Comparison of ENCODE assay signal across 11 mouse cellular contexts in the genomic region with DNA sequence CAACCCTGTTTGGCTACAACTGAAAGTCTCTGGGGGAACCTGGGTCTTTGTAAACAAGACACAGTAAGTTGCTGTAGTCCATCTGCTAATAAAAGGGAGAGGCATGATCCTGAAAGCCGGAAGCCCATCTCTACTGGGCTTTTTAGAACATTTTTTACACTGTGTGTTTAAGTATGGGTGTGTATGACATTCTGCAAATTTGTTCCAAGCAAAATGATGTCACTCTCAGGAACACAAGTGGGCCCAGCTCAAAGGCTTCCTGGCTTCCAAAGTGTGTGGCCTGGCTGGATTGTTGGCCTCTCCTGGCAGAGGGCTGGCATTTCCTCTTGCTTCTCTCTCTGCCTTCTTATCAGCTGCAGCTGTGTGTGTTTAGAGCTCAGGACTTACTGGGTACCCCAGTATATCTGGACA. TPM values are rescaled to one million over a fixed set of nuclear protein-coding genes. Genes with fewer than 3 reads are reported as not detected.
DNase-seq lines count a peak whose midpoint lies in the region; ATAC-seq and TF ChIP-seq lines count a peak whose summit lies in the region.
"Had no signal": no experiment of that assay in that cellular context is flagged by ENCODE, and none has a peak within 500 bp of the region (broad histone marks: within the 10 kb centered on the region; RNA-seq: fewer than 3 reads in every experiment).

No protein-coding gene starts in this region.

- peaks cover 70% of the 10 kb centered on the region for H3K4me1 ChIP-seq in heart, embryonic 13.5 days
- H3K4me1 ChIP-seq in liver, embryonic 15.5 days (replicated peaks) = peaks cover 56% of the 10 kb centered on the region
- peaks cover 20% of the 10 kb centered on the region for H3K4me1 ChIP-seq in stomach, embryonic 15.5 days
- H3K4me1 ChIP-seq in forebrain, embryonic 12.5 days = peaks cover 25% of the 10 kb centered on the region
- peaks cover 10% of the 10 kb centered on the region; the same call in 1 of the 2 replicates for H3K4me1 ChIP-seq in forebrain, embryonic 11.5 days (replicated peaks; ENCODE audit: control insufficient read depth, insufficient read depth, low read length)

- no peaks in the 10 kb centered on the region for H3K27me3 ChIP-seq in heart, embryonic 13.5 days (replicated peaks)
- H3K27me3 ChIP-seq in liver, embryonic 15.5 days = peaks cover 35% of the 10 kb centered on the region
- H3K27me3 ChIP-seq in stomach, embryonic 15.5 days (replicated peaks) = no peaks in the 10 kb centered on the region
- no peaks in the 10 kb centered on the region for H3K27me3 ChIP-seq in forebrain, embryonic 12.5 days
- no peaks in the 10 kb centered on the region for H3K27me3 ChIP-seq in forebrain, embryonic 11.5 days (ENCODE audit: control insufficient read depth, insufficient read depth, low read length)

- DNase-seq in layer of hippocampus, adult 2 months (ENCODE audit: low spot score in 2 of 2) = no peak
- no peak for DNase-seq in layer of hippocampus, postnatal 25 days (ENCODE audit: extremely low spot score in 1 of 2, low spot score in 1 of 2)
- DNase-seq in forebrain, embryonic 11.5 days (ENCODE audit: low spot score) = no peak
- DNase-seq: cerebellum, adult 11 months had no signal

- no peak for ATAC-seq in heart, embryonic 13.5 days (ENCODE audit: extremely low read depth, insufficient number of reproducible peaks, low FRiP score, low TSS enrichment)
- no peak for ATAC-seq in liver, embryonic 15.5 days (ENCODE audit: insufficient read depth)
- no peak for ATAC-seq in stomach, embryonic 15.5 days (ENCODE audit: insufficient read depth, low FRiP score, low read depth)
- no peak for ATAC-seq in erythroblast, adult 5-6 weeks (replicated peaks; ENCODE audit: low FRiP score, poor library complexity, severe bottlenecking)
- ATAC-seq in forebrain, embryonic 12.5 days (ENCODE audit: low FRiP score) = no peak
- ATAC-seq in forebrain, embryonic 11.5 days (replicated peaks; ENCODE audit: low FRiP score) = no peak

- peak overlapping the region; percentile 46; the same call in 1 of the 2 replicates for H3K27ac ChIP-seq in layer of hippocampus, adult 2 months
- H3K27ac ChIP-seq in heart, embryonic 13.5 days (replicated peaks) = peak overlapping the region; percentile 90
- peak overlapping the region; percentile 24; the same call in 1 of the 2 replicates for H3K27ac ChIP-seq in liver, embryonic 15.5 days (replicated peaks)
- peak overlapping the region; percentile 57 for H3K27ac ChIP-seq in stomach, embryonic 15.5 days
- H3K27ac ChIP-seq in forebrain, embryonic 12.5 days = no peak overlapping the region
- H3K27ac ChIP-seq in forebrain, embryonic 11.5 days (ENCODE audit: low read depth, low read length) = no peak overlapping the region

- H3K9ac ChIP-seq in heart, embryonic 13.5 days = peak overlapping the region; percentile 66
- no peak overlapping the region for H3K9ac ChIP-seq in liver, embryonic 15.5 days
- H3K9ac ChIP-seq in stomach, embryonic 15.5 days = no peak overlapping the region
- H3K9ac ChIP-seq in forebrain, embryonic 12.5 days = no peak overlapping the region
- H3K9ac ChIP-seq in forebrain, embryonic 11.5 days (ENCODE audit: low read length) = no peak overlapping the region

- no peak overlapping the region for H3K4me3 ChIP-seq in layer of hippocampus, adult 2 months
- no peak overlapping the region for H3K4me3 ChIP-seq in heart, embryonic 13.5 days
- H3K4me3 ChIP-seq in liver, embryonic 15.5 days (replicated peaks) = no peak overlapping the region
- H3K4me3 ChIP-seq in stomach, embryonic 15.5 days (replicated peaks) = no peak overlapping the region
- H3K4me3 ChIP-seq in forebrain, embryonic 12.5 days (replicated peaks) = no peak overlapping the region
- no peak overlapping the region for H3K4me3 ChIP-seq in forebrain, embryonic 11.5 days (ENCODE audit: low read depth, low read length)

- H3K36me3 ChIP-seq in heart, embryonic 13.5 days = peaks cover 21% of the 10 kb centered on the region
- no peaks in the 10 kb centered on the region for H3K36me3 ChIP-seq in liver, embryonic 15.5 days (replicated peaks)
- 0 out of 2 replicates have a peak, but pooled peaks cover 1% of the 10 kb centered on the region for H3K36me3 ChIP-seq in stomach, embryonic 15.5 days
- H3K36me3 ChIP-seq in forebrain, embryonic 12.5 days (replicated peaks) = peaks cover 16% of the 10 kb centered on the region
- no peaks in the 10 kb centered on the region for H3K36me3 ChIP-seq in forebrain, embryonic 11.5 days (ENCODE audit: control insufficient read depth, insufficient read depth, low read length)

- TF ChIP-seq CTCF in layer of hippocampus, adult 2 months (conservative IDR thresholded peaks at IDR 0.05) = no peak

- WGBS in heart, embryonic 13.5 days = 56% methylated on average over 1 of the region's 1 CpGs
- 60% methylated on average over 1 of the region's 1 CpGs for WGBS in liver, embryonic 15.5 days (ENCODE audit: insufficient replicate concordance)
- 52% methylated on average over 1 of the region's 1 CpGs for WGBS in stomach, embryonic 15.5 days
- WGBS in forebrain, embryonic 12.5 days = 94% methylated on average over 1 of the region's 1 CpGs
- WGBS in forebrain, embryonic 11.5 days = 92% methylated on average over 1 of the region's 1 CpGs

- no peaks in the 10 kb centered on the region for H3K9me3 ChIP-seq in heart, embryonic 13.5 days
- no peaks in the 10 kb centered on the region for H3K9me3 ChIP-seq in liver, embryonic 15.5 days (replicated peaks)
- H3K9me3 ChIP-seq in stomach, embryonic 15.5 days = no peaks in the 10 kb centered on the region
- H3K9me3 ChIP-seq in forebrain, embryonic 12.5 days = no peaks in the 10 kb centered on the region
- H3K9me3 ChIP-seq in forebrain, embryonic 11.5 days (ENCODE audit: control insufficient read depth, low read length) = no peaks in the 10 kb centered on the region
- H3K9me3 ChIP-seq: hindbrain, embryonic 13.5 days had no signal

- H3K4me2 ChIP-seq in heart, embryonic 13.5 days = peak overlapping the region; percentile 96; the same call in 1 of the 2 replicates
- peak overlapping the region; percentile 15; the same call in 1 of the 2 replicates for H3K4me2 ChIP-seq in liver, embryonic 15.5 days
- H3K4me2 ChIP-seq in stomach, embryonic 15.5 days = no peak overlapping the region; the same call in 1 of the 2 replicates
- H3K4me2 ChIP-seq in forebrain, embryonic 12.5 days = no peak overlapping the region
- no peak overlapping the region for H3K4me2 ChIP-seq in forebrain, embryonic 11.5 days (ENCODE audit: low read depth, low read length, severe bottlenecking)

RNA-seq across cellular contexts. Expression of a gene that starts 1.1 kb away (rescaled TPM):
- total RNA-seq in layer of hippocampus, adult 2 months (2021) = 10 to 100 TPM; 18.5 to 19.2 TPM
- 10 to 100 TPM; 15.7 to 18.8 TPM for total RNA-seq in layer of hippocampus, postnatal 25 days (2021)
- 33.4 and 33.8 TPM in 2 replicates for polyA plus RNA-seq in heart, embryonic 13.5 days (2015; fragmentation: Nextera tagmentation; extraction: Ambion mirVana)
- polyA plus RNA-seq in liver, embryonic 15.5 days (2015; fragmentation: Nextera tagmentation; extraction: Ambion mirVana) = 4.3 and 4.8 TPM in 2 replicates
- 27.8 and 33.3 TPM in 2 replicates for polyA plus RNA-seq in stomach, embryonic 15.5 days (2015; fragmentation: Nextera tagmentation; extraction: Ambion mirVana)
- 4.6 and 8.8 TPM in 2 replicates for total RNA-seq in erythroblast, adult 5-6 weeks (2015; ENCODE audit: low replicate concordance)
- 6.8 and 8.9 TPM in 2 replicates for total RNA-seq in erythroblast, adult 5-6 weeks (2017; ENCODE audit: low replicate concordance)
- 48.8 and 50.3 TPM in 2 replicates for polyA plus RNA-seq in forebrain, embryonic 12.5 days (2016; fragmentation: Nextera tagmentation; extraction: Ambion mirVana)
- 41.5 and 50.9 TPM in 2 replicates for polyA plus RNA-seq in forebrain, embryonic 11.5 days (2014; fragmentation: Nextera tagmentation; extraction: Ambion mirVana)

RNA-seq across cellular contexts. Expression of a gene that starts 15.2 kb away (rescaled TPM):
- 10 to 100 TPM; 17.8 to 23.7 TPM for total RNA-seq in layer of hippocampus, adult 2 months (2021)
- 10 to 100 TPM; 25.9 to 27.6 TPM for total RNA-seq in layer of hippocampus, postnatal 25 days (2021)
- 46.3 and 48.4 TPM in 2 replicates for polyA plus RNA-seq in heart, embryonic 13.5 days (2015; fragmentation: Nextera tagmentation; extraction: Ambion mirVana)
- 11.4 and 11.8 TPM in 2 replicates for polyA plus RNA-seq in liver, embryonic 15.5 days (2015; fragmentation: Nextera tagmentation; extraction: Ambion mirVana)
- polyA plus RNA-seq in stomach, embryonic 15.5 days (2015; fragmentation: Nextera tagmentation; extraction: Ambion mirVana) = 47.2 and 56.5 TPM in 2 replicates
- 2.1 and 2.5 TPM in 2 replicates for total RNA-seq in erythroblast, adult 5-6 weeks (2015; ENCODE audit: low replicate concordance)
- 0.85 and 1.5 TPM in 2 replicates for total RNA-seq in erythroblast, adult 5-6 weeks (2017; ENCODE audit: low replicate concordance)
- 52.2 and 52.3 TPM in 2 replicates for polyA plus RNA-seq in forebrain, embryonic 12.5 days (2016; fragmentation: Nextera tagmentation; extraction: Ambion mirVana)
- 50.7 and 56.7 TPM in 2 replicates for polyA plus RNA-seq in forebrain, embryonic 11.5 days (2014; fragmentation: Nextera tagmentation; extraction: Ambion mirVana)

RNA-seq across cellular contexts. Expression of a gene that starts 15.3 kb away (rescaled TPM):
- total RNA-seq in layer of hippocampus, adult 2 months (2021) = 1 to 10 TPM; 7.8 to 9.7 TPM
- total RNA-seq in layer of hippocampus, postnatal 25 days (2021) = 1 to 10 TPM; 5.8 to 8.0 TPM
- 1.1 and 1.3 TPM in 2 replicates for polyA plus RNA-seq in heart, embryonic 13.5 days (2015; fragmentation: Nextera tagmentation; extraction: Ambion mirVana)
- 0.12 and 0.20 TPM in 2 replicates for polyA plus RNA-seq in liver, embryonic 15.5 days (2015; fragmentation: Nextera tagmentation; extraction: Ambion mirVana)
- polyA plus RNA-seq in stomach, embryonic 15.5 days (2015; fragmentation: Nextera tagmentation; extraction: Ambion mirVana) = 0.85 and 0.95 TPM in 2 replicates
- total RNA-seq in erythroblast, adult 5-6 weeks (2015; ENCODE audit: low replicate concordance) = not detected in 2 replicates
- total RNA-seq in erythroblast, adult 5-6 weeks (2017; ENCODE audit: low replicate concordance) = not detected in 2 replicates
- 1.1 and 1.7 TPM in 2 replicates for polyA plus RNA-seq in forebrain, embryonic 12.5 days (2016; fragmentation: Nextera tagmentation; extraction: Ambion mirVana)
- polyA plus RNA-seq in forebrain, embryonic 11.5 days (2014; fragmentation: Nextera tagmentation; extraction: Ambion mirVana) = 0.65 and 0.98 TPM in 2 replicates
- total RNA-seq: ES-E14 had no signal

RNA-seq across cellular contexts. Expression of a gene that starts 24.8 kb away (rescaled TPM):
- 10 to 100 TPM; 17.9 to 22.7 TPM for total RNA-seq in layer of hippocampus, adult 2 months (2021)
- total RNA-seq in layer of hippocampus, postnatal 25 days (2021) = 10 to 100 TPM; 17.1 to 24.3 TPM
- 11.2 and 11.3 TPM in 2 replicates for polyA plus RNA-seq in heart, embryonic 13.5 days (2015; fragmentation: Nextera tagmentation; extraction: Ambion mirVana)
- polyA plus RNA-seq in liver, embryonic 15.5 days (2015; fragmentation: Nextera tagmentation; extraction: Ambion mirVana) = 4.9 and 5.1 TPM in 2 replicates
- 15.0 and 17.3 TPM in 2 replicates for polyA plus RNA-seq in stomach, embryonic 15.5 days (2015; fragmentation: Nextera tagmentation; extraction: Ambion mirVana)
- 2.9 and 6.9 TPM in 2 replicates for total RNA-seq in erythroblast, adult 5-6 weeks (2015; ENCODE audit: low replicate concordance)
- 8.5 and 9.2 TPM in 2 replicates for total RNA-seq in erythroblast, adult 5-6 weeks (2017; ENCODE audit: low replicate concordance)
- 20.6 and 20.8 TPM in 2 replicates for polyA plus RNA-seq in forebrain, embryonic 12.5 days (2016; fragmentation: Nextera tagmentation; extraction: Ambion mirVana)
- polyA plus RNA-seq in forebrain, embryonic 11.5 days (2014; fragmentation: Nextera tagmentation; extraction: Ambion mirVana) = 18.6 and 21.0 TPM in 2 replicates

RNA-seq across cellular contexts. Expression of a gene that starts 44.2 kb away (rescaled TPM):
- total RNA-seq in layer of hippocampus, adult 2 months (2021) = 10 to 100 TPM; 56.8 to 67.2 TPM
- 10 to 100 TPM; 55.8 to 58.1 TPM for total RNA-seq in layer of hippocampus, postnatal 25 days (2021)
- 166 and 169 TPM in 2 replicates for polyA plus RNA-seq in heart, embryonic 13.5 days (2015; fragmentation: Nextera tagmentation; extraction: Ambion mirVana)
- polyA plus RNA-seq in liver, embryonic 15.5 days (2015; fragmentation: Nextera tagmentation; extraction: Ambion mirVana) = 57.8 and 61.8 TPM in 2 replicates
- polyA plus RNA-seq in stomach, embryonic 15.5 days (2015; fragmentation: Nextera tagmentation; extraction: Ambion mirVana) = 155 and 178 TPM in 2 replicates
- 57.6 and 59.8 TPM in 2 replicates for total RNA-seq in erythroblast, adult 5-6 weeks (2015; ENCODE audit: low replicate concordance)
- total RNA-seq in erythroblast, adult 5-6 weeks (2017; ENCODE audit: low replicate concordance) = 50.2 and 53.9 TPM in 2 replicates
- polyA plus RNA-seq in forebrain, embryonic 12.5 days (2016; fragmentation: Nextera tagmentation; extraction: Ambion mirVana) = 104 and 110 TPM in 2 replicates
- polyA plus RNA-seq in forebrain, embryonic 11.5 days (2014; fragmentation: Nextera tagmentation; extraction: Ambion mirVana) = 125 and 138 TPM in 2 replicates

Comparison
In these comparisons a context has a peak if more than half of its experiments do, and no peak if none do; other contexts are left out.
1. H3K27ac ChIP-seq: peak in layer of hippocampus, adult 2 months (single experiment), heart, embryonic 13.5 days (single experiment), liver, embryonic 15.5 days (single experiment) and stomach, embryonic 15.5 days (single experiment); none in forebrain, embryonic 12.5 days (single experiment) and forebrain, embryonic 11.5 days (single experiment).
2. H3K4me2 ChIP-seq: peak in heart, embryonic 13.5 days (single experiment) and liver, embryonic 15.5 days (single experiment); none in stomach, embryonic 15.5 days (single experiment), forebrain, embryonic 12.5 days (single experiment) and forebrain, embryonic 11.5 days (single experiment).